Mouse (Mus musculus): ENCODE measurements around the gene S100a10.
"Not testable (repeated sequence)": the region's sequence is repeated elsewhere in the genome, so short reads cannot be mapped to it uniquely, and the experiment has no call there.

The S100a10 gene

GRCm38 (mm10) chr3:93554981-93555877 lies at the start of gene S100a10:
Gene S100a10 (plus strand): TSS chr3:93555080.
- peak; percentile 81 for DNase-seq (ENCODE audit: low spot score)

- peak; percentile 32 for DNase-seq (ENCODE audit: low spot score)
Observed at GRCm38 (mm10) chr3:93505960-93506863, 48.7 kb upstream of the S100a10 start.

GRCm38 (mm10) chr3:93506881-93507325 lies 48.0 kb upstream of the S100a10 start:
- DNase-seq (ENCODE audit: low spot score) = no peak

- DNase-seq (ENCODE audit: low spot score) = no peak
Observed at GRCm38 (mm10) chr3:93509301-93509700, 45.6 kb upstream of the S100a10 start.

- no peak for DNase-seq (ENCODE audit: low spot score)
Observed at GRCm38 (mm10) chr3:93511036-93511435, 43.8 kb upstream of the S100a10 start.

- DNase-seq (ENCODE audit: low spot score) = no peak
Observed at GRCm38 (mm10) chr3:93511801-93512200, 43.1 kb upstream of the S100a10 start.

- DNase-seq (ENCODE audit: low spot score) = no peak
Observed at GRCm38 (mm10) chr3:93512386-93513101, 42.3 kb upstream of the S100a10 start.

- no peak for DNase-seq (ENCODE audit: low spot score)
Observed at GRCm38 (mm10) chr3:93514628-93515027, 40.3 kb upstream of the S100a10 start.

- DNase-seq (ENCODE audit: low spot score) = no peak
Observed at GRCm38 (mm10) chr3:93517343-93517742, 37.5 kb upstream of the S100a10 start.

- DNase-seq (ENCODE audit: low spot score) = no peak
Observed at GRCm38 (mm10) chr3:93519856-93520329, 35.0 kb upstream of the S100a10 start.

GRCm38 (mm10) chr3:93520330-93521193 lies 34.3 kb upstream of the S100a10 start, which contains the start of gene S100a11:
Gene S100a11 (plus strand): TSS chr3:93520488.
- peak; percentile 76 for DNase-seq (ENCODE audit: low spot score)

GRCm38 (mm10) chr3:93521462-93522057 lies 33.3 kb upstream of the S100a10 start:
- DNase-seq (ENCODE audit: low spot score) = no peak

- peak; percentile 49 for DNase-seq (ENCODE audit: low spot score)
Observed at GRCm38 (mm10) chr3:93522611-93523010, 32.3 kb upstream of the S100a10 start.

- DNase-seq (ENCODE audit: low spot score) = no peak
Observed at GRCm38 (mm10) chr3:93527300-93527699, 27.6 kb upstream of the S100a10 start.

- no peak for DNase-seq (ENCODE audit: low spot score)
Observed at GRCm38 (mm10) chr3:93528807-93529206, 26.1 kb upstream of the S100a10 start.

GRCm38 (mm10) chr3:93537068-93537576 lies 17.8 kb upstream of the S100a10 start:
- DNase-seq (ENCODE audit: low spot score) = no peak

- no peak for DNase-seq (ENCODE audit: low spot score)
Observed at GRCm38 (mm10) chr3:93538486-93538885, 16.4 kb upstream of the S100a10 start.

GRCm38 (mm10) chr3:93541501-93541900 lies 13.4 kb upstream of the S100a10 start:
- no peak for DNase-seq (ENCODE audit: low spot score)

- DNase-seq (ENCODE audit: low spot score) = not testable (repeated sequence)
Observed at GRCm38 (mm10) chr3:93544170-93544569, 10.7 kb upstream of the S100a10 start.

- peak; percentile 68 for DNase-seq (ENCODE audit: low spot score)
Observed at GRCm38 (mm10) chr3:93547099-93547648, 7.7 kb upstream of the S100a10 start.
